Mouse (Mus musculus) cerebellum, adult 18-20 months (tissue): ENCODE data around the gene Slc25a5.

Experiments used
- DNase-seq, 2 experiments: peaks; one replicate each; pipeline ENCODE4 v3.0.0; 2021

Gene Slc25a5

DNA sequence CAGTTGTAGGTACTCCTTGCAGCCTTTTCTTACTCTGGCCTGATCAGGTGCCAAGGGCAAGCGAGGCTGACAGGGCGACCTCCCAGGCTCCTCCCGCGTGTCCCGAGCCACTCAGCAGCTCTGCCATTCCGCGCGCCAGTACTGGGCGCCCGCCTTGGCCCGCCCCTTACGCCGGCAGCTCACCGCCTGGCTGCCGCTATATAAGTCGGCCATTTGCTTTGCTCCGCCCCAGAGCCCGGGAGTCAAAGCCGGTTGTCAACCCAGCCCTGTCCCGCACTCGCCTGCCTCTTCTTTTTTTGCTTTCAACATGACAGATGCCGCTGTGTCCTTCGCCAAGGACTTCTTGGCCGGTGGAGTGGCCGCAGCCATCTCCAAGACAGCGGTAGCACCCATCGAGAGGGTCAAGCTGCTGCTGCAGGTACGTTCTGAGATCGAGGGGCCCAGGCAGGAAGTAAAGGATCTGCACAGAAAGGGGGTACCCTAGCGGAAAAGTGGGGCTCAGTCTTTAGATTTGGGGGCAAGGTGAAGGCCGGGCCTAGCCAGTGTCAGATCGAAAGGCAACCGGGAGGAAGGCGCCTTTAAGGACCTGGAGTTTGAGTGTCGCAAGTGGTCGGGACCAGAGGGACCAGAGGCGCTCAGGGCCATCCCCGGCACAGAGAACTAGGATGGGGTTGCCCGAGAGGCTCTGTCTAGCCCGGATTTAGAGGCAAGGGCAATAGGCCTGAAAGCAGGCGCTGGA is at the start of gene Slc25a5:
Gene Slc25a5 (plus strand): TSS at position 228 of the 739 bp plus-strand sequence.
- DNase-seq, result peak; percentile 85 to 88

DNA sequence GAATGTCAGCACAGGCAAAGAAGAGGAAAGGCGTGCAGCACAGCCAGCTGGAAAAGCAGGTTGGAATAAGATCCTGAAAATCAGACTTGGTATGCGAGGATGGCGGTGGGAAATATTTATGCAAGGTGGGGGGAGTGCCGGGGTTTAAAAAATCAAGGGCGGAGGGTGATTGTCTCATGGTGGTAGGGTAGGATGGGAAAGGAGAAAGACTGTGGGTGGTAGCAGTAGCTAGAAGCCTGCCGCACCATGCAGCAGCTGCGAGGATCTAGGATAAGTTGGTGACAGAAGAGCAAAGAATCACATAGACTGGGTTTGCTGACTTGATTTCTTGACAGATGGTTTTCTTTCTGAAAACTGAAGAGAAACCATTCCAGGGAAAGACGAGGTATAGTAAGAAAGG is 48.7 kb upstream of the Slc25a5 start:
- no peak for DNase-seq

DNA sequence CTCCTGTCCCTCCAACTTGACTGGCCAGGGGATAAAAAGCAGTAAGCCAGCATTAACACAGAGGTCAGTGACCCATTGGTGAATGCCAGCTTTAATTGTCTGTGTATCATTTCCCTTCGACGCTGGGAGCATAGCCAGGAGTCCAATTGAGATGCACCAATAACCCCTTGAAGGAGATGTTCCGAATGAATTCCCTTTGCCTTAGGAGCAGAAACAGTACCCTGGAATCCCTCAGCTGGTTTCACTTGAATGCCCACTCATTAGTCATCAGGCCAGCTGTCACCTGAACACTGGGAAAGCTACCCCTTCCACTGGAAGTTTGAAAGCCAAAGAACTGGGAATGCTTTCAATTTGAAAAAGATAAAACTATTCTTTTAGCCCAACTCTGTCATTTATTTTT is 46.9 kb upstream of the Slc25a5 start:
- DNase-seq, result no peak

DNA sequence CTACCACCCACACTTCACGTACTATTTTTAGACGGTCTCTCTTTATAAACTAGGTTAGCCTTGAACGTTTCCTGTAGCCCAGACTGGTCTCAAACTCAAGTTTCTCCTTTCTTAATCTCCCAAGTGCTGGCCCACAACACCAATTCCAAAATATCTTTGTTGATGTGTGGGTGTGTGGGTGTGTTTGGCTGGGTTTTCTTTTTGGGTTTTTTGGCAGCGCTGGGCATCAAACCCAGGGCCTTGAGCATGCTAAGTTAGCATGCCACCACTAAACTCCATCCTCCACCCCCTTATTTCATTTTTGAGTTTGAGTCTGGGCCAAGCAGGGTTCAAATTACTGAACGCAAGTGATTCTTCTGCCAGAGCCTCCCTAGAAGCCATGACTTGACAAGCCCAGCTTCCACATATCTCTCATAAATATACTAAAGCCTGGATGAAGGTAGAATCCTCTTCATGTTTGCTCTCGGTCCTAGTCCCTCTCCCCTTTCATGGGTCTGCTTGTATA is 46.1 kb upstream of the Slc25a5 start:
- DNase-seq, result no peak

DNA sequence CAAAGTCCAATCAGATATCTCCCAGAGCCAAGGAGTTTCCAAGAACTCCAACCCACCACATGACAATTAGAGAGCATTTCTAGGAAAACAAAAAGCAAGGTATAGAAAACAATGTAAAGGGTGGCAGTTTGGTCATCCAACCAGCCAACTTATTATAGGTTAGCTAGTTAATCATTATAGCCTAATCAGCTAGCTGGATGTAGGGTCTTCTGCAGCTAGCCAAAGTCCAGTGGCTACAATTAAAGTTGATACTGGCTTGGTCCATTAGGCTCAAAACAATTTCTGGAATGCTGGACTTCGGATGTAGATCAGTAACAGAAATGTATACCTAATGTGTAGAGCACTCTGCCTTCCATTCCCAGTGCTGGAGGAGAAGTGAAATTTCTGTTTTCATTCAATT is 44.9 kb upstream of the Slc25a5 start:
- DNase-seq, result no peak

DNA sequence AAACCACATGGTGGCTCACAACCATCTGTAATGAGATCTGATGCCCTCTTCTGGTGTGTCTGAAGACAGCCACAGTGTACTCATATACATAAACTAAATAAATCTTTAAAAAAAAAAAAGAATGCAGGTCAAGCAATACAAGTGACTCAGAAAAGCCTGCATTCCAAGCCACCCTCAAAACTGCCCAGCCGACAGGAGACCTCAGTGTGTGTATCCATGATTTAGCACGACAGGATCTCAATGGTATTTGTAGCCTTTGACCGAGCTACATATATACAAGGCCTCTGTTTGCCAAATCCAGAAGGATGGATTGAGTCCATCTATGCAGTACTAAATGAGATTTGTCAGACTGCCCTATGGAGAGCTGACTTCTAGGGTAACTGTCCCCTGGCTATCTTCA is 42.9 kb upstream of the Slc25a5 start:
- DNase-seq, result no peak

DNA sequence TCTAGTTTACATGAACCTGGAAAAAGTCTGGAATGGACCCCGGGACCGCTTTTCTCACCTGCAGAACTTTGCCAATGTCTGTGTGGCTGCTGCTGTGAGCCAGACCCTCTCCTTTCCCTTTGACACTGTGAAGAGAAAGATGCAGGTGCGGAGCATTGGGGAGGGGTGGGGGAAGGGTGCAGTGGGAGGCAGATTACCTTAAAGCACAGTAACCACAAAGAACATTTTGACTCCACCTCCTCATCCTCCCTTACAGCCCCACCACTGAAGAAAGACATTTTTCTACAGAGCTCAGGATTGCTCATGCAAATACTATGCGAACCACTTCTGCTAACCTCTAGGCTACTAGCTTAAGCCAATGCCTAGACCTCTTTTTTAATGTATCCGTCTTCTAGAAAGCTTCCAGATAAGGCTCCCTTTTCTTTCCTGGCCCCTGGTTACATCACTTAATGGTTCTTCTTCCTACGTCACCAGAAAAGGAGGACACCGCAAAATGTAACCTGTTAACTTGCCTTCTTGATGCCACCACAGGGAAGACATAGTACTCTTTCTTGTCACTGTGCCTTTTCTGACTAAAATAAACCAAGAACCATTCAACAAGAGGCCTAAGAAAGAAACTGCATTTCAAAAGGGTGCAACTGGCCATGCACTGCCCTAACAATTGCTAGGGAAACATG is 37.5 kb upstream of the Slc25a5 start:
- DNase-seq, result no peak

DNA sequence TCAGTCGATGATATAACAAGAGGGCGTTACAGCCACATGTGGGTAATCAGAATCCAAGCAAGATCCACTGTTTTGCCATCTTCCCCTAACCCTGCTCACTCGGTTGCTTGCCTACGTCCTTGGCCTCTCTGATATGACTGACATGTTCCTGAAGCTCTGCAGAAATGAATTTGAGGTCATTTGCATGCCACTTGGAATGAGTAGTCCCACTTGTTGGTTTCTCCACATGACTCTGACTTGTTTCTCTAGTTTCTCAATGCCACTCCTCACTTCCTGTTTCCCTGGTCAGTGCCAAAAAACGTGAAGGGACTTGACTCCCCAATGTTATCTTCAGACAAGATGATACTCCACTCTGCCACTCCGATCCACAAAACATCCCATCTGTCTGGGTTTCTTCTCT is 36.9 kb upstream of the Slc25a5 start:
- DNase-seq, result no peak

DNA sequence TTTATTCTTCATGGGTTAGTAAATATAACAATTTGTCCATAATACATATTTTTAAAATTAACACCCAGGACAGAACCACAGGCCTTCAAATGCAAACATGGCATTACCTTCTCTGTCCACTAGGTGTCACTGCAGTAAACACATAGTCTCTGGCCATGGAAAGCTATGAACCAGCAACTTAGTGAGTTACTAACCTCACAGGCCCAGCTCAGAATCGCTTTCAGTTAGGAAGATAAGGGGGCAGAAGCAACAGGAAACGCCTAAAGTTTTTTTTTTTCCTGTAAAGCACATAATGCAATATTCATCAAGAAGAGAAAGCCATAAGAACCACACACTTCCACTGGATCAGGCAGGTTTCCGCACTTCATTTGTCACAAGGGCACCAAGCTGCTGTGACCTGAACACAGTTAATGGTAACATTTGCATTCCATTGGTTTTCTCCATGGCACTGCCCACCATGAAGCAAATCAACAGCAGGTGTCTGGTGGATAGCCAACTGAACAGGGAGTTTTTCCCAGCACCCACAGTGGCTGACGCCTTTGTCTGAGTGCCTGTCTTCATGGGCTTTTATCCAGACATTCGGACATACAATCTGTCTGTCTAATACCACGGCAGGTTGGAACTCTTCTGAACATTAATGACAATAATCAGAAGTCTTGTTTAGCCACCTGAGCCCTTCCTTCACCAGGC is 34.4 kb upstream of the Slc25a5 start:
- peak; percentile 51 to 68 for DNase-seq

DNA sequence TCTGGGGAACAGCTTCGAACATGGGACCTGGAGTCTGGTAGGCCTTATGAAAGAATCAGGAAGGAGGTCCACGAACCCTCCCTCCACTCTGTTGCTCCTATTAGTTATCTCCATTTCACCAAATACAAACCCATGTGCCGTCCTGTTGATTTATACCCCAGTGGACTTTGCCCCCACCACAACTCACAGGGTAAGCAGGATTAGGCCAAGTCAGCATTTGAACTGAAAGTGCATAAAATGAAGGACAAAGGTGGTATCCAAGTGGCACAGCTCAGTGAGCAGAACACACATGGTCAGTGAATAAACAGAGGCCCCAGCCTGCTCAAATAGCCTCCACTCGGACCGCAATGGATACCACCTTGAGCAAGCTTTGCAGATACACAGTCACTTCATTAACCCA is 33.2 kb upstream of the Slc25a5 start:
- no peak for DNase-seq

DNA sequence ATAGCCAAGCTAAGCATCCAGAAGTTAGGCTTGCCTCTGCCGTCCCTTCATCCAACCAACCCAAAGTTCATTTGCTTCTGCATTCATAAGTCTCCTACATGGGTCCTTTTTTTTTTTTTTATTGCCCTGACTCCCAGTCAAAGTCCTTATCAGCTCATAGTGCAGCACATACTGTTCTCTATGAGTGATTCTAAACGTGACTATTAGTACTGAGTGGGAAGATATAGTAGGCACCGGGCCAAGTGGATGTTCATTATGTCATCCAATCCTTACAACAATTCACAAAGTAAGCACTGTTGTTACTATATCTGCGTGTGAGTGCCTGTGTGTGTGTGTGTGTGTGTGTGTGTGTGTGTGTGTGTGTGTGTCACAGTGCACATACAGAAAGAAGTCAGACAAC is 32.6 kb upstream of the Slc25a5 start:
- no peak for DNase-seq

DNA sequence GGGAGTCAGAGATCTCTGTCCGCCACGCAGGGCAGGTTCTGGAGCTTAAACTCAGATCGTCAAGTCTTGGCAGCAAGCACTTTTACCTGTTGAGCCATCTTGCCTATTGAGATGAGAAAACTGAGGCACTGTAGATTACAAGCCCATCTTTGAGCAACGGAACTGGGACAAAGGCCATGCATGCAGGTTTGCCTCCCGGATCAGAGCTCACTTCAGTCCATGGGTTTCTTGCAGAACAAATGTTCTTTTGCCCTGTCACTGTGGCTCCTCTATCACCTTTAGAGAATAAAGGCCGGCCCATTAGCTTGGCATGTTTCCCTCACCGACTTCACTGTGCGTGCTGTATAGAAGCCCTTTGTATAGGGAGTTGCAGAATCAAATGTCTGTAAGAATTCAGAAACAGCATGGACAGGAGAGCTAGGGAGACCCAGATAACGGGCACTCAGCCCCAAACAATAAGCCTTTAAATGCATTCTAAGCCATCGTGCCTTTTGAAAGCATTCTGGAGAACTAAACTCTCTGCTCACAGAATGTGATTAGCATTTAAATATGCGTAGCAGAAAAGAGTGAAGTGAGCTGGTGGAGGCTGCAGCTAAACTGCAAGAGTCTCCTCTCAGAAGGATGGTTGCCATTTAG is 32.0 kb upstream of the Slc25a5 start:
- DNase-seq, result no peak

DNA sequence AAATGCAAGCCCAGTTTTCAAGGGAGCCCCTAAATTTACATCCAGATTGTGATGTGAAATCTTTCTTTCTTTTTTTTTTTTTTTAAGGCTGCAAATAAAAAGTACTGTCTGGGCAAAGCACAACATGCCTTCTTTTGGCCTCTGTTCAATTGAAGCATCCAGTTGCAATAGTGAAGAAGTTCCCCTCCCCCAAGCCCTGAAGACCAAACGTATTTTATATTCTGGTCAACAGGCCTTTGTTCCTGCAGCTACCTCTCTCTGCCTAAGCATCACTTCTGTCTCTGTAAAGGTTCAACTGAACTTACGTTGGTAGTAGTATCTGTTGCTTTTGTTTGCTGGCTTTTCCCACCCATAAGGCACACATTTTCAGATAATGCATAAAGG is 31.5 kb upstream of the Slc25a5 start:
- no peak for DNase-seq

DNA sequence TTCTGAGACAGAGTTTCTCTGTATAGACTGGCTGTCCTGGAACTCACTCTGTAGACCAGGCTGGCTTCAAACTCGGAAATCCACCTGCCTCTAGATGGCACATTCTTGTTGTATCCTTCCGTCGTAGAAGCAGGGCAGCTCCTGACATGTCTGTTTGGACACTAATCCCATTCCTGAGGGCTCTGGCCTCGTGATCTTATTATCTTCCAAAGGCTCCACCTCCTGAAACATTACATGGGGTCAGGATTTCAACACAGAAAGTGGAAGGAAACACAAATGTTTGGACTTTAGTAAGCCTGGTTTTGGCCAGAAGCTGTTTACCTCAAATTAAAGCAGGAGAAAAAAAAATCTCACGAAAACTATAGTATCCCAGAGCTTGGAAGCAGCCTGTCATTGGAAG is 28.1 kb upstream of the Slc25a5 start:
- no peak for DNase-seq

DNA sequence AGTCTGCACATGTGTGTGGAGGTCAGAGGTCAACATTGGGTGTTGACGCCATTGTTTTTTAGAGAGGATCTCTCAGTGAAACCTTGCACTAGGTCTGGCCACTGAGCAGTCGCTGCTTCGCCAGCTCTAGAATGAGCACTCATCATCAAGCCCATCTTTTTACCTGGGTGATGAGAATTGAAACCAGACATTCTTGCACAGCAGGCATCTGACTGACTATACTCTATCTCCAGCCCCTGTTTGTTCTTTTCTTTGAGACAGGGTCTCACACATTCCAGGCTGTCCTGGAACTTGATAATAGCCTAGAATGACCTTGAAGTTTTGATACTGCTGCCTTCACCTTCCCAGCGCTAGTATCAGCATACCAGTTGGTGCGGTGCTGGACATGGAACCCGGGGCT is 22.9 kb upstream of the Slc25a5 start:
- DNase-seq, result no peak

DNA sequence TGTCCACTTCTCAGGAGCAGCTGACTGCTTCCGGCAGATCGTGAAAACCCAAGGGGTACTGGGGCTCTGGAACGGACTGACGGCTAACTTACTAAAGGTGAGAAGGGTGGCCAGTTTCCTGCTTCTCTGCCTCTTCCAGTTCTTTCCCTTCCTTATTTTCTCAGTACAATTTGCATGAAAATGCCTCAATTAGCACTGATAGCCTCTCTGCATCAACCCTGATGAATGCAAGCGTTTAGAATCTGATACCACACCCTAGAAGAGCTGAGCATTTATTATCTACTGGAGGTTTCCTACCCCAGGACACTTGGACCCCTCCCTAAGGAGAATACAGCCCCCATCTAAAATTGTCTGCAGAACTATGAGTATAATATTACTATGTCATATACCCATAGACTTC is 19.9 kb upstream of the Slc25a5 start:
- DNase-seq, result no peak

DNA sequence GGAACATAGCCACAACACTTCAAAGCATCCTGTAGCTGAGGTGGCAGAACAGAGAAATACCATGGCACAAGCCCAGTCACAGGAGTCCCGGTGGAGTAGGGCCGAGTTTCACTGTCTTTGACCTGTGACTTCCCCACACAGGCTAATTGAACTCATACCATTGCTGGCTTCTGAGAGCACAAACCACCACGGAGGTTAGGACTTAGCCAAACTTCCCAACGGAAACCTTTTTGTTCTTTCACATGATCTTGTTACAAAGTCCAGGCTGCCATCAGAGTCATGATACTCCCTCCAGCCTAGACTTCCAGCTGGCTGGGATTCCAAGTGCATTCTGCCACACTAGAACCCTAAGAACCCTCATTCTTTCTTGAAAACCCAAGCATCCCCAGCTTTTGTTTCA is 17.8 kb upstream of the Slc25a5 start:
- no peak for DNase-seq

DNA sequence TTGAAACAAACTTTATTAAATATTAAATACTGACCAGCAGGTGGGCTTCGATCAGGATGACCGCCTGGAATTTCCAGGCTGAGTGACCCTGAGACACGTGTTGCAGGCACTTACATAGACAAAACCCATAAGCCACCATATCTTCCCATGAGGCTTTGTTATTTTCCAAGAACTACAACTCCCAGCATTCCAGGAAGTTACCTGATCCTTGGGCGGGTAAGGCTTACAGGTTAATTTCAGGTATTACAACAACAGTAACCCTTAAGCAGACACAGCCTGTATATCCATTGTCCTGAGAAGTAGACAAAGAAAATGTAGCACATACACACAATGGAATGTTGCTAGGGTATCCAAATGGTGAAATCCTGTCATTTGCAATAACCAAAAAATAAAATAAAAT is 6.1 kb upstream of the Slc25a5 start:
- no peak for DNase-seq

DNA sequence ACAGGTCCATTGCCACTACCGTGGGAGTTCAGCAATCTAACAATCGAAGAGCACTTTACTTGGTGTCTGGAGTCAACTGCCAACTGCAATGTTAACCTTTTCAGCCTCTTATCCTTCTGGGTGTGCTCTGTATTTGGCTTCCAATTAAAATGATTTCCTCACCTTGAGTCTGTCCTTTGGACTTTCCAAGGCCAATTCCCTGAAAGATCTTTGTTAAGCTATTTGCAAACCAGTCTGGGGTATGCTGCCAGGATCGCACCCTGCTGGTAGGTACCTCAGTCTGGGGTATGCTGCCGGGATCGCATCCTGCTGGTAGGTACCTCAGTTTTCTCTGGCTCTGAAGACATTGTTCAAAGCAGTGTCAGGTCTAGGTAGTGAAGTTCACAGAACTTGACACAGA is 880 bp upstream of the Slc25a5 start:
- peak in 1 of 2 experiments; percentile 11 for DNase-seq

DNA sequence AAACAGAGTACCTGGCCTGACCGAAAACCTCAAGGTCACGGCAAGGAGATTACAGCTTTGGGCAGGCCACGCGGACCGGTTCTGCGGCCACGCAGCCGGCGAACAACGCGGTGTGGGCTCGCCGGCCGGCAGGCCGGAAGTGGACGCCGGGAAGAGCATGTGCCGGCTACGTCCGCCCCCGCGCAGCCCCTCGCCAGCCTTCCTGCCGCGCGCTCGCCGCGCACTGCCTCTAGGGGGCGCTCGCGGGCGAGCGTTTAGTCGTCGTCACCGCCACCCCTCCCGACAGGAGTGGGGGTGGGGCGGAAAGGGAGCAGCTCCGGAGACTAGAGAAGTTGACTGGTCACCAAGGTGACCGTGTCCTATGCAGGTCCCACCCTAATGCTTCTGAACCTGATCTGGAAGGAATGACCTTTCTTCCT is 721 bp downstream of the Slc25a5 start:
- peak; percentile 74 to 87 for DNase-seq

DNA sequence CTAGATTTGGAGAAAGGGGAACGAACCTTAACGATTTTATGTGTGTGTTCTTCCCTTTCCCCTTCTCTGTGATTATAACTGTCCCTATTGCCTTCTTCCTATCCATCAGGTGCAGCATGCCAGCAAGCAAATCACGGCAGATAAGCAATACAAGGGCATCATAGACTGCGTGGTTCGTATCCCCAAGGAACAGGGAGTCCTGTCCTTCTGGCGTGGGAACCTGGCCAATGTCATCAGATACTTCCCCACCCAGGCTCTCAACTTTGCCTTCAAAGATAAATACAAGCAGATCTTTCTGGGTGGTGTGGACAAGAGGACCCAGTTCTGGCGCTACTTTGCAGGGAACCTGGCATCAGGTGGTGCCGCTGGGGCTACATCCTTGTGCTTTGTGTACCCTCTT is 1.3 kb downstream of the Slc25a5 start:
- DNase-seq, result peak in 1 of 2 experiments; percentile 14

DNA sequence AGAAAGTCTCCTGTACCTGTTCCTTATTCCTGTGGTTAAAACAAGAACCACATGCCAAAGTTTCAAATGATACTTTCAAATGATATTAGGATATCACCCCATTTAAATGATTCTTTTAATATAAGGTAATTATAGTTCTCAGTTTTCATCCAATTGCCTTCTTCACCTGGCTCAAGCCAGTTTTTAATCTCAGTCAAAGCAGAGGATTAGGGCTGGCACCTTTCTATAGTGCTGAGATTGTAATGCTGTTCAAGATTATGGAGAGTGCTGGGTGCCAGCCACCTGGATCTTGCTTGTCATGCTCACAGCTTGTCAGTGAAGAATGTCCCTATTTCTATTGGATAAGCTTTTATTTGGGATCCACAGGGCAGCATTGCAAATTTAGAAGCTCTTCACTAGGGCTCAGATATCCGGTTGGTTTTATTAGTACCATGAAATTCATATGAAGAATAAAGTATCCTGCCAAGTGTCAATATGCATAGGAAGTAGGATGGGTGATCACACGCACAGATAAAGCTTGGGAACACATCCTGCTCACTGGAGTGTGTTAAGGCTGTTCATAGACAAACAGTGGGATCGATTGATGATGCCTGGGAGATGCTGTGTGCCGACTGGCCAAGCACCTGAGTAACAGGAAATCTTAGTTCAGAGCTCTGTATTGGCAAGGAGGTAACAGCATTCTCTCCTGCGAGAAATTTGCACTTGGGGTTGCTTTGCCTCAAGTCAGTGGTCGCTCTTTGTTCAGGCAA is 3.9 kb downstream of the Slc25a5 start:
- DNase-seq, result no peak

DNA sequence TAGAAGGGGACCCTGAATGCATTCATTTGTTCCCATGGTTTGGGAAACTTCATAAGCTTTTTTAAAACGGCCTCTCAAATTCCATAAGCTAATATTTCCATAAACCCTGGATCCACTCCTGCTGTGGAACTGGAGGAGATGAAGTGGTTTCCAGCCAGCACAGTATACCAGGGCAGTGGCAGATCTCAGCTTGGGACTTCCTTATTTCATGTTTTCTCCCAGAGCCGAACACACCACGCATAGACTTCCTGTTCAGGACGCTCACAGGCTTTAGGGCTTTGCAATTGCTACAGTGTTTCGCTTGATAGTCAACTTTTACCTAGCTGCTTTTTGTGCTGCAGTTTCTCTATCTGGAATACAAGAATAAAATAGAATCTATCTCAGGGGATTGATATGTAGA is 7.7 kb downstream of the Slc25a5 start:
- DNase-seq, result no peak
